Mouse (Mus musculus) T-helper 1 cell (primary cell): ENCODE data around the gene AK157302.
"Not testable (repeated sequence)": the region's sequence is repeated elsewhere in the genome, so short reads cannot be mapped to it uniquely, and the experiment has no call there.

Experiments used
- in situ Hi-C: fragments of 300-600 bp; cut with MboI, MseI; formaldehyde crosslinking; loops from one replicate; pipeline ENCODE4 v1.15.1; 2025; ENCODE audit warnings: high pct_unique_total_duplicates

Gene AK157302

GRCm38 (mm10) chr13:21495080-21495479 is at the start of gene AK157302:
TSS of gene AK157302 (plus strand) at chr13:21495223.
- in situ Hi-C loops: no loop called here

- in situ Hi-C loops: loop anchor here (5.0 kb wide), 1 partner anchor 34 kb away; no protein-coding TSS in a partner anchor
Observed at GRCm38 (mm10) chr13:21446796-21447195, 48.2 kb upstream of the AK157302 start.

- in situ Hi-C loops: loop anchor here (5.0 kb wide), 1 partner anchor 36 kb away; no protein-coding TSS in a partner anchor
Observed at GRCm38 (mm10) chr13:21447856-21448614, 47.0 kb upstream of the AK157302 start.

GRCm38 (mm10) chr13:21453042-21453441 is 42.0 kb upstream of the AK157302 start:
- in situ Hi-C loops: no loop called here

- in situ Hi-C loops: no loop called here
Observed at GRCm38 (mm10) chr13:21453449-21453848, 41.6 kb upstream of the AK157302 start, which contains the start of gene Zscan26. TSS of gene Zscan26 (minus strand) at chr13:21453730.

- in situ Hi-C loops: no loop called here
Observed at GRCm38 (mm10) chr13:21454133-21454532, 40.9 kb upstream of the AK157302 start.

- in situ Hi-C loops: no loop called here
Observed at GRCm38 (mm10) chr13:21456347-21456746, 38.7 kb upstream of the AK157302 start.

GRCm38 (mm10) chr13:21462516-21462915 is 32.5 kb upstream of the AK157302 start:
- in situ Hi-C loops: not testable (repeated sequence)

- in situ Hi-C loops: no loop called here
Observed at GRCm38 (mm10) chr13:21467336-21467735, 27.7 kb upstream of the AK157302 start.

- in situ Hi-C loops: no loop called here
Observed at GRCm38 (mm10) chr13:21468061-21469019, 26.7 kb upstream of the AK157302 start, which contains the start of gene Nkapl. TSS of gene Nkapl (minus strand) at chr13:21468509.

GRCm38 (mm10) chr13:21469097-21469496 is 25.9 kb upstream of the AK157302 start:
- in situ Hi-C loops: no loop called here

- in situ Hi-C loops: no loop called here
Observed at GRCm38 (mm10) chr13:21472427-21472826, 22.6 kb upstream of the AK157302 start.

GRCm38 (mm10) chr13:21478759-21479670 is 16.0 kb upstream of the AK157302 start, which contains the start of the genes Zkscan4 and Gm10065:
TSS of gene Zkscan4 (plus strand) at chr13:21478907.
TSS of gene Gm10065 (minus strand) at chr13:21479441.
- in situ Hi-C loops: not testable (repeated sequence)

GRCm38 (mm10) chr13:21486881-21487280 is 8.1 kb upstream of the AK157302 start:
- in situ Hi-C loops: no loop called here

- in situ Hi-C loops: no loop called here
Observed at GRCm38 (mm10) chr13:21492847-21493246, 2.2 kb upstream of the AK157302 start.

GRCm38 (mm10) chr13:21501182-21501581 is 6.2 kb downstream of the AK157302 start, which contains the start of gene Gm11273:
TSS of gene Gm11273 (minus strand) at chr13:21501418.
- in situ Hi-C loops: not testable (repeated sequence)

- in situ Hi-C loops: no loop called here
Observed at GRCm38 (mm10) chr13:21502296-21502695, 7.3 kb downstream of the AK157302 start.

GRCm38 (mm10) chr13:21506221-21506649 is 11.2 kb downstream of the AK157302 start:
- in situ Hi-C loops: no loop called here

GRCm38 (mm10) chr13:21530136-21530535 is 35.1 kb downstream of the AK157302 start:
- in situ Hi-C loops: no loop called here

GRCm38 (mm10) chr13:21530781-21531201 is 35.8 kb downstream of the AK157302 start, which contains the start of gene Zkscan8:
TSS of gene Zkscan8 (minus strand) at chr13:21531120.
- in situ Hi-C loops: no loop called here

GRCm38 (mm10) chr13:21542708-21543107 is 47.7 kb downstream of the AK157302 start, which contains the start of gene Olfr1366:
TSS of gene Olfr1366 (minus strand) at chr13:21542808.
- in situ Hi-C loops: no loop called here
